ENCODE assay signal across 11 mouse cellular contexts in the genomic region with DNA sequence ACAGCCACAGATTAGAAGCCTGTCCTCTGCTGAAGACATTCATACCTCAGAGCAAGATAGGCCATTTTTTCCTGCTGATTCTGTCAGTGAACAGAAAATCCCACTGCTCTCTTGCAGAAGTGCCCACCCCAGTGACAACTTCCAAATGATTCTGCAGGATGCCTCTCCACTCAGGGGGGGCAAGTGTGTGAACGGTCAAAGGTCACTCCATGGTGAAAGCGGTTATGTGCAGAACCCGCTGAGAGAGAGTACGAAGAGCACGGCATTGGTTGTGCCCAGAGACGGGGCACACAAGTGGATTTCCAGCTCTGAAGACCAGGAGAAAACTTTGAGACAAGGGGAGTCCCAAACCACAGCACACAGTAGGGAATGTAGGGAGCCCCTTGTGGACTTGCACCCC.
DNase-seq lines count a peak whose midpoint lies in the region; ATAC-seq and TF ChIP-seq lines count a peak whose summit lies in the region.
"Had no signal": no experiment of that assay in that cellular context is flagged by ENCODE, and none has a peak within 500 bp of the region (broad histone marks: within the 10 kb centered on the region; RNA-seq: fewer than 3 reads in every experiment).

No protein-coding gene starts in this region.

- no peak for TF ChIP-seq POLR2A in small intestine, adult 2 months (IDR thresholded peaks at IDR 0.05; ENCODE audit: low read depth, low read length)

- H3K9ac ChIP-seq in kidney, embryonic 16.5 days (replicated peaks; ENCODE audit: low read length), result no peak overlapping the region
- H3K9ac ChIP-seq in intestine, embryonic 15.5 days, result no peak overlapping the region

- H3K9me3 ChIP-seq in kidney, embryonic 16.5 days (ENCODE audit: low read length), result no peaks in the 10 kb centered on the region
- no peaks in the 10 kb centered on the region for H3K9me3 ChIP-seq in intestine, embryonic 15.5 days

- no peak for TF ChIP-seq CTCF in small intestine, adult 2 months (IDR thresholded peaks at IDR 0.05; ENCODE audit: extremely low read depth, insufficient read length, insufficient replicate concordance, low read depth, low read length)

- no peak overlapping the region for H3K4me3 ChIP-seq in kidney, embryonic 16.5 days (ENCODE audit: low read length)
- no peak overlapping the region for H3K4me3 ChIP-seq in intestine, embryonic 15.5 days (replicated peaks)
- peak overlapping the region; percentile 36; the same call in 1 of the 2 replicates for H3K4me3 ChIP-seq in small intestine, adult 2 months (ENCODE audit: low read depth, low read length)

- 87% methylated on average over 6 of the region's 6 CpGs for WGBS in kidney, embryonic 16.5 days
- WGBS in intestine, embryonic 15.5 days, result 83% methylated on average over 6 of the region's 6 CpGs
- 82% methylated on average over 6 of the region's 6 CpGs for WGBS in small intestine, adult 2 months

- no peaks in the 10 kb centered on the region for H3K27me3 ChIP-seq in kidney, embryonic 16.5 days (ENCODE audit: insufficient read depth, low read length)
- no peaks in the 10 kb centered on the region for H3K27me3 ChIP-seq in intestine, embryonic 15.5 days (replicated peaks)
- H3K27me3 ChIP-seq in small intestine, adult 2 months (ENCODE audit: control insufficient read depth, insufficient read depth, low read length), result no peaks in the 10 kb centered on the region

- ATAC-seq in kidney, embryonic 16.5 days (ENCODE audit: low FRiP score, low TSS enrichment), result no peak
- no peak for ATAC-seq in intestine, embryonic 15.5 days
- ATAC-seq in cerebellum, adult (ENCODE audit: insufficient number of reproducible peaks, low FRiP score, low TSS enrichment), result no peak

- no peak overlapping the region for H3K27ac ChIP-seq in kidney, embryonic 16.5 days (ENCODE audit: low read length)
- H3K27ac ChIP-seq in intestine, embryonic 15.5 days, result no peak overlapping the region
- H3K27ac ChIP-seq in small intestine, adult 2 months (ENCODE audit: insufficient read depth, low read depth, low read length), result no peak overlapping the region

- peaks cover 8% of the 10 kb centered on the region for H3K36me3 ChIP-seq in kidney, embryonic 16.5 days (ENCODE audit: insufficient read depth, low read length)
- no peaks in the 10 kb centered on the region for H3K36me3 ChIP-seq in intestine, embryonic 15.5 days
- peaks cover 4% of the 10 kb centered on the region; the same call in 1 of the 2 replicates for H3K36me3 ChIP-seq in small intestine, adult 2 months (ENCODE audit: control insufficient read depth, insufficient read depth, low read length)

- peaks cover 21% of the 10 kb centered on the region for H3K4me1 ChIP-seq in kidney, embryonic 16.5 days (ENCODE audit: insufficient read depth, low read length)
- H3K4me1 ChIP-seq in intestine, embryonic 15.5 days (replicated peaks), result 0 out of 2 replicates have a peak, but pooled peaks cover 11% of the 10 kb centered on the region
- H3K4me1 ChIP-seq in small intestine, adult 2 months (ENCODE audit: control insufficient read depth, insufficient read depth, insufficient read length, low read length), result peaks cover 3% of the 10 kb centered on the region; the same call in 1 of the 2 replicates

- DNase-seq in kidney, adult 18-20 months, result peak; percentile 43
- DNase-seq in kidney, postnatal 25 days, result peak; percentile 45 to 58
- DNase-seq in Muller cell, postnatal 12 days (ENCODE audit: inconsistent ontology term), result no peak
- DNase-seq: adrenal gland, postnatal 14 days; cerebellum, adult 9-10 months; heart, postnatal 36 days; right cerebral cortex, postnatal 25 days had no signal

- no peak overlapping the region for H3K4me2 ChIP-seq in kidney, embryonic 16.5 days (replicated peaks; ENCODE audit: low read depth, low read length)
- H3K4me2 ChIP-seq in intestine, embryonic 15.5 days (replicated peaks), result peak overlapping the region; percentile 92
